Mouse (Mus musculus): ENCODE data around the gene Urod.

Urod gene

GRCm38 (mm10) chr4:116993672-116994621 lies at the start of gene Urod:
Urod (minus strand) TSS chr4:116994413.
- peak; percentile 97 for DNase-seq

- peak; percentile 80 for DNase-seq
Measured at GRCm38 (mm10) chr4:117041283-117041721, 47.1 kb upstream of the Urod start.

GRCm38 (mm10) chr4:117040791-117041190 lies 46.6 kb upstream of the Urod start:
- no peak for DNase-seq

DNA sequence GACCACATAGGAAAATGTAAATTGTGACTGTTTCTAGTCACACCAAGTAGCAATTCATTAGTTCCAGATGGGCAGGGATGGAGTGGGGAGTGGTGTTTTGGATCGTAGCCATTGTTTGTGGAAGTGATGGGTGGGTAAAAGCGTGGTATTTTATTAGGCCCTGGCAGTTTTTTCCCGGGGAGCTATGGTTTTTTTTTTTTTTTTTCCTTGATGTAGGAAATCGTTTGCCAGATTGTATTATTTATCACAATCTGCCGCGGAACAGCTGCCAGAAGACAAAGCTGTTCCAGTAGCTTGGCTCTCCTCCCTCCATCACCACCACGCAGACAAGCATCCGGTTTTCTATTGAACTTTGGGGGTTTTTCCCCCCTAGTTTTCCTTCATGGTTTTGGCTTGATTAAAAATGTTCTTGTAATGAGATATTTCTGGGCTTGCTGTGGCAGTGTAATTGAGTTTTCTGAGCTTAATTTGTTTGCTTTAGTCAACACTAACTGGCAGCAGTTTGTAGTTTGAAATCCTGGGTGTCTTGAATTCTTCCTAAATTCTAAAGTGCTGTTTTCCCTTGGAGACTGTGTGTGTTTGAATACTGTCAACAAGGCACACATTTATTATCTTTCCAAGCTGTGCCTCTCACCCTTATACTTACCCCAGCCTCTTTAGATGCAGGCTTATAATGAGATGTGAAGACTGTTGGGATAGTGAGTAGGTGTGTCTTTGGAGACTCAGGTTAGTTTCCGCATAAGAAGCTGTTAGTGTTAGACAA lies 45.9 kb upstream of the Urod start:
- peak; percentile 71 for DNase-seq

GRCm38 (mm10) chr4:117031105-117031504 lies 36.9 kb upstream of the Urod start:
- no peak for DNase-seq

- DNase-seq: no peak
Measured at GRCm38 (mm10) chr4:117023469-117023868, 29.3 kb upstream of the Urod start.

DNA sequence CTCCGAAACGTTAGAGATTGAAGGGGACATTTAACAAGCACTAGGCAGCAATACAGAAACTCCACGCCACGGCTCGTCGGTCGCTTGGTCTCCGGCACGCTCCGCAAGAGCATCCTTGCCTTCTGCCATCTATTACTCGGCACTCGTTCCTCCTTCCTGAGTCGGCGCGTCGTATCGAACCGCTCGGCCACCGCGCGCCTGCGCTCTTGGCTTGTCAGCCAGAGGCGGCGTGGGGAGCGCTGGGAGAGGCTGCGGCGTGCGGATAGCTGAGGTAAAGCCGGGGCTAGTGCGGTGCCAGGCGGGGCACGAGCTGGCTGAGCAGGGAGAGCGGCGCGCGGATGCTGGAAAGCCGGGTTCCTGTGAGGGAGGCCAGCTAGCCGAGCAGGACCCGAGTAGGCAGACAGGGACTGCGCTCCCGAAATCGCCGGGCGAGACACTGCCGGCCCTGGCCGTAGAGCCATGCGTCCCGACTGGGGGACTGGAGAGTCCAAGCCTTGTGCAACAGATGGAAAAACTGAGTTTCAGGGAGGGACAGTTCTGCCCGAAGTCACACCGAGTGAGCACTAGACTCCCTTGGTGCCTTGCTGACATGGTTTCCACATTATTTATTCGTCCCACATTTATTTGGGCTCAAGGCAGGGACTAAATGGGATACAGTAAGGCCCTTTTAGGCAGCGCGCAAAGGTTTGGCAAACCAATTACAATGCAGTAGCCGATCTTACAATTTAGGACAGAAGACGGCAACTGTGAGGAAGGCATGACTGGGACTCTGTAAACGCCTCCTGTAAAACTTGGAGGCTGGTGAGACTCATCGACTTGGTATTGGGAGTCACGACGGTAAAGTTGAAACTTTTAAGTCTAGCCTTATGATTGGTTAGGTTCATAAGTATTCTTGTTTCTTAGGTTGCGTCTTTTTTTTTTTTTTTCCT lies 25.3 kb upstream of the Urod start, which contains the start of gene Eif2b3:
Gene Eif2b3 (plus strand): TSS at position 197 of the 929 bp plus-strand sequence.
- DNase-seq: peak; percentile 92

- no peak for DNase-seq
Measured at GRCm38 (mm10) chr4:117018327-117018726, 24.1 kb upstream of the Urod start.

GRCm38 (mm10) chr4:117017738-117018137 lies 23.5 kb upstream of the Urod start:
- no peak for DNase-seq

GRCm38 (mm10) chr4:117014901-117015415 lies 20.7 kb upstream of the Urod start:
- DNase-seq: no peak

DNA sequence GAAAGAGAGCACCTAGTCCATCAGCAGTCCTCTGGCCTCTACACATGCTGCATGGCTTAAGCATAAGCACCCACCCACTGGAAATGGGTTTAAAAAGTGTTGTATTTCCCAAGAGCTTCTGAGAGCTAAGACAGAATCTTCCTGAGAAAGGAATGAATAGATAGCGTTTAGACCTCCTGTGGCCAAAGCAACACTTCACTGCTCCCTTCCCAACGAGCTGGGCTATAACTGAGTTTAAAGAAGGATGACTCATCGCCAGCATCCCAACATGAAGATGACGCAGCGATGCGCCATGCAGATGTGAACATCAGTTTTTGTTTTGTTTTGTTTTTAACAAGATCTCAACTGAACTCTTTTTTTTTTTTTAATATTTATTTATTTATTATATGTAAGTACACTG lies 19.4 kb upstream of the Urod start:
- DNase-seq: no peak

GRCm38 (mm10) chr4:117010231-117010630 lies 16.0 kb upstream of the Urod start:
- DNase-seq: no peak

- DNase-seq: no peak
Measured at GRCm38 (mm10) chr4:117007058-117007457, 12.8 kb upstream of the Urod start.

DNA sequence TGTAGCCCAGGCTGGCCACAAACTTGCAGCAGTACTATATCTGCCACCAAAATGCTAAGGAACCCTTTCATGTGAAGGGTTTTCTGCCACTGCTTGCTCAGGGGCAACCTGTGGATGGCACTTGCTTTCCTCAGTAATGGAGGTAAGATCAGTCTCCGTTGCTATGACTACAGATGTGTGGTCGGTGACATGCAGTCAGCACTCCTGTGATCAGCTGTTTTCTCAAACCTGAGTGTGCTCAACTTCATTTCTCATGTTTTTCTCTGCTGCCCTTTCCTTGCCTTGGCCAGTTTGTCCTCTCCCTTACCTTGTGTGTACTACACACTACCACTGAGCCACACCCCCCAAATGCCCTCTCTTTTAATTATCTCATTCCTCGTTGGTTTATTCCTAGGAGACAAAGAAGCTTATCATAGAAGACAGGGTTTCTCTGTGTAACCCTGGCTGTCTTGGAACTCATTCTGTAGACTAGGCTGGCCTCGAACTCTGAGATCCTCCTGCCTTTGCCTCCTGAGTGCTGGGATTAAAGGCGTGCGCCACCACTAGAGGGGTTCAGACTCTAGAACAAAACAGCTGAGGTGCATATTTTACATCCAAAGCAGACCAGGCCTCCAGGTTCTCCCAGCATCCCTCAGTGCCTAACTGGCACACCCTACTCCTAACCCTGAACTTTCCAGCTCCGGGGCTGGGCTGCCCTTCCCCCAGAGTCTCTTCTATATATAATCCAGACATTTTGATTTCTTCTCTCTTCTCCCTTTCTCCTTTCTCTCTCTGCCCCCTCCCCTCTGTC lies 11.6 kb upstream of the Urod start:
- DNase-seq: no peak

DNA sequence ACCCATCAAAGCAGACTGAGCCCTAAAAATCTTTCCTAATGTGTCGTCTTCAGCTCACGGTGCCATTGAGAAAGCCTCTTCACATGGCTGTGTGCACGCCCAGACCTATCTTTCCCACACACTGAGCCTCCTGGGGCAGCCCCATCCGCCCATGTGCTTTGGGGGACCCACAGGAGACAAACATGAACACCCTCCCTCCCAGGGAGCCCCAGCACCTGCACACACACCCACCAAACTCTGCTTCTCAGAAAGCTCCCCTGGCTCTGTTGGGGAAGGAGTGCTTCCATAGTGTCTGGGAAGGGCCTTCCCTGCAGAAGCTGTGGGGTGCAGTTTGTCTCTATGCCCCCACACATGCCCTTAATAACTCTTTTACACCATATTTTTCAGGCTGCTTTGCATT lies 10.4 kb upstream of the Urod start:
- no peak for DNase-seq

DNA sequence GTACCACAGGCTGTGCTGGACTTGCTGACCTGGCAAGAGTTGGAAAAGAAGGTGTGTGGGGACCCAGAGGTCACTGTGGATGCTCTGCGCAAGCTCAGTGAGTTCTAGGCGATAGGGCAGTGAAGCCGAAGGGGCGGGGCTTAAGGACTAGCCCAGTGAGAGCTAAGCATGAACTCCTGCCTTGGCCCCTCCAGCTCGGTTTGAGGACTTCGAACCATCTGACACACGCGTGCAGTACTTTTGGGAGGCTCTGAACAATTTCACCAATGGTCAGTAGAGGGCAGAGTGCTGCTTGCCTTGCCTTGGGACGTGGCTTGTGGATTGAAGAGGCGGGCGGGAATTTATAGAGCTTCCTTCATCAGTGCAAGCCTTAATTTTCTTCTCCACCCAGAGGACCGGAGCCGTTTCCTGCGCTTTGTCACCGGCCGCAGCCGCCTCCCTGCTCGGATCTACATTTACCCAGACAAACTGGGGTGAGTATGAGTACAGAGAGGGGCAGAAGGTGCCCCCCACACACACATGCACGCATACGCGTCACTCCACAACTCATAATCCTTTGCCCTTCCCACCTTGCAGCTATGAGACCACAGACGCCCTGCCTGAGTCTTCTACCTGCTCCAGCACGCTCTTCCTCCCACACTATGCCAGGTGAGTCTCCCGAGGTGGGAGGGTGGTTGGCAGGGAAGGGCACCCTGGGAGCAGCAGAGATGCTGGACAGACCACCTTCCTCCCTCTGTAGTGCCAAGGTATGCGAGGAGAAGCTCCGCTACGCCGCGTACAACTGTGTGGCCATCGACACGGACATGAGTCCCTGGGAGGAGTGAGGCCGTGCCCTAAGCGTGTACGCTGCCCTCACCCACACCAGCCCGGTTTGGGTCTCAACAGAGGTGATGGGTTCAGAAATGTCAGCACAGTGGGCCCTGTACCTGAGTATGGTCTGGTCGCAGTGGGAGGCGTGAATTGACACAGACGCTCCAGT lies 8.6 kb upstream of the Urod start:
- DNase-seq: peak; percentile 81

- DNase-seq: no peak
Measured at GRCm38 (mm10) chr4:117001957-117002356, 7.7 kb upstream of the Urod start.

GRCm38 (mm10) chr4:116999513-117000154 lies 5.4 kb upstream of the Urod start:
- no peak for DNase-seq

- peak; percentile 86 for DNase-seq
Measured at GRCm38 (mm10) chr4:116995798-116996135, 1.6 kb upstream of the Urod start.

All from kidney, postnatal 14 days (tissue).